Mouse (Mus musculus) kidney, postnatal 0 days (tissue): ENCODE data around the gene Sec14l2. TPM values are rescaled to one million over a fixed set of nuclear protein-coding genes. Genes with fewer than 3 reads are reported as not detected.

Source experiments
- ATAC-seq: fragments of 200-750 bp; cut with Nextera tagmentation; replicated peaks from 2 replicates; pipeline ENCODE4 v1.8.0; 2017; ENCODE audit warnings: low read depth, moderate number of reproducible peaks, moderate TSS enrichment, moderate library complexity; ENCODE audit not compliant: low FRiP score
- DNase-seq: peaks from one replicate; pipeline ENCODE4 v3.0.0-alpha.2; 2016; ENCODE audit warnings: low spot score
- H3K27ac ChIP-seq: fragments of 300-500 bp; sonication (generic); 2 replicates; pipeline ENCODE4 v1.5.1; 2014; ENCODE audit warnings: mild to moderate bottlenecking
- H3K27me3 ChIP-seq: fragments of 300-500 bp; sonication (generic); 2 replicates; pipeline ENCODE4 v1.6.1; 2014; ENCODE audit warnings: low read length, mixed read lengths; ENCODE audit not compliant: insufficient read depth
- H3K36me3 ChIP-seq: fragments of 300-500 bp; sonication (generic); 2 replicates; pipeline ENCODE4 v1.6.1; 2014; ENCODE audit warnings: low read length, mixed read lengths; ENCODE audit not compliant: insufficient read depth
- H3K4me1 ChIP-seq: fragments of 300-500 bp; sonication (generic); replicated peaks from 2 replicates; pipeline ENCODE4 v1.6.1; 2014; ENCODE audit warnings: antibody characterized with exemption, low read length, mixed read lengths; ENCODE audit not compliant: insufficient read depth
- H3K4me2 ChIP-seq: fragments of 300-500 bp; sonication (generic); 2 replicates; pipeline ENCODE4 v1.6.1; 2014; ENCODE audit warnings: mild to moderate bottlenecking, low read length, moderate library complexity, mixed read lengths
- H3K4me3 ChIP-seq: fragments of 300-500 bp; sonication (generic); replicated peaks from 2 replicates; pipeline ENCODE4 v1.5.1; 2014; ENCODE audit warnings: low read depth, low read length
- H3K9ac ChIP-seq: fragments of 300-500 bp; sonication (generic); 2 replicates; pipeline ENCODE4 v1.6.1; 2014; ENCODE audit warnings: low read depth, low read length
- H3K9me3 ChIP-seq: fragments of 300-500 bp; sonication (generic); replicated peaks from 2 replicates; pipeline ENCODE4 v1.6.1; 2016; ENCODE audit warnings: low read length, inconsistent platforms, mixed read lengths
- CTCF ChIP-seq: IDR thresholded peaks from 2 replicates; pipeline ENCODE4 v1.5.1; 2016; ENCODE audit warnings: antibody characterized with exemption, low read depth, mild to moderate bottlenecking, moderate library complexity
- WGBS: fragments of 180-500 bp; shearing (Covaris S2); extraction: QIAGEN DNeasy Blood & Tissue Kit; methylation state at CpG from one replicate; pipeline ENCODE4 v1.1.7; 2014; 5-methylcytosine and 5-hydroxymethylcytosine counted together
- polyA plus RNA-seq: library from polyadenylated mRNA; unstranded; fragments of >200 nt; fragmentation: Nextera tagmentation; extraction: Ambion mirVana; gene quantifications from 2 replicates; pipeline ENCODE4 v1.2.1, GENCODE M21; 2015

Sec14l2 gene
- polyA plus RNA-seq, 1 experiment from 2014 or later, result 1.3 TPM

GRCm38 (mm10) chr11:4064627-4065122 lies 58.5 kb downstream of the Sec14l2 start, which contains the start of gene Sec14l3:
Sec14l3 (plus strand) TSS chr11:4064841.
- H3K27me3 ChIP-seq, result no peaks in the 10 kb centered on the region
- ATAC-seq (no peak), DNase-seq (no peak)
- TF ChIP-seq CTCF, result no peak
- no peak within 1 kb of the TSS for H3K9ac ChIP-seq
- WGBS, result 60% methylated on average over 5 of the region's 5 CpGs
- H3K27ac ChIP-seq, result no peak within 1 kb of the TSS
- H3K4me3 ChIP-seq, result no peak within 1 kb of the TSS
- H3K9me3 ChIP-seq, result no peaks in the 10 kb centered on the region
- H3K36me3 ChIP-seq, result no peaks in the 10 kb centered on the region
- no peak within 1 kb of the TSS for H3K4me2 ChIP-seq
- H3K4me1 ChIP-seq, result no peaks in the 10 kb centered on the region

- no peaks in the 10 kb centered on the region for H3K27me3 ChIP-seq
- no peak overlapping the region for H3K4me2 ChIP-seq
- TF ChIP-seq CTCF, result no peak
- DNase-seq (no peak), ATAC-seq (no peak)
- no peaks in the 10 kb centered on the region for H3K9me3 ChIP-seq
- no peak overlapping the region for H3K9ac ChIP-seq
- no peaks in the 10 kb centered on the region for H3K4me1 ChIP-seq
- no peaks in the 10 kb centered on the region for H3K36me3 ChIP-seq
- 42% methylated on average over 6 of the region's 6 CpGs for WGBS
- H3K27ac ChIP-seq, result no peak overlapping the region
- H3K4me3 ChIP-seq, result no peak overlapping the region
These were observed 60.2 kb downstream of the Sec14l2 start for GRCm38 (mm10) chr11:4062981-4063380.

- Histone ChIP-seq H3K36me3 (no peaks in the 10 kb centered on the region), H3K4me3 (no peak overlapping the region), H3K27ac (no peak overlapping the region), H3K4me2 (no peak overlapping the region), H3K4me1 (no peaks in the 10 kb centered on the region), H3K9ac (no peak overlapping the region), H3K27me3 (no peaks in the 10 kb centered on the region), H3K9me3 (no peaks in the 10 kb centered on the region)
- WGBS, result 91% methylated on average over 4 of the region's 4 CpGs
- TF ChIP-seq CTCF, result no peak
- ATAC-seq (no peak), DNase-seq (no peak)
These were observed 60.7 kb downstream of the Sec14l2 start for GRCm38 (mm10) chr11:4062523-4062922.

- no peak for ATAC-seq
- no peak overlapping the region for H3K27ac ChIP-seq
- 56% methylated on average over 5 of the region's 5 CpGs for WGBS
- no peaks in the 10 kb centered on the region for H3K36me3 ChIP-seq
- no peak overlapping the region for H3K9ac ChIP-seq
- no peak overlapping the region for H3K4me2 ChIP-seq
- H3K9me3 ChIP-seq, result no peaks in the 10 kb centered on the region
- TF ChIP-seq CTCF, result no peak
- H3K4me3 ChIP-seq, result no peak overlapping the region
- H3K27me3 ChIP-seq, result no peaks in the 10 kb centered on the region
- H3K4me1 ChIP-seq, result no peaks in the 10 kb centered on the region
- no peak for DNase-seq
These were observed 62.2 kb downstream of the Sec14l2 start for GRCm38 (mm10) chr11:4060866-4061575.

GRCm38 (mm10) chr11:4053586-4053985 lies 69.6 kb downstream of the Sec14l2 start:
- 16% methylated on average over 5 of the region's 5 CpGs for WGBS
- ATAC-seq (peak; percentile 66; the same call in 1 of the 2 replicates), DNase-seq (peak; percentile 73)
- Histone ChIP-seq H3K4me3 (no peak overlapping the region), H3K27ac (no peak overlapping the region), H3K36me3 (no peaks in the 10 kb centered on the region), H3K9ac (no peak overlapping the region), H3K9me3 (no peaks in the 10 kb centered on the region), H3K27me3 (no peaks in the 10 kb centered on the region), H3K4me1 (no peaks in the 10 kb centered on the region), H3K4me2 (no peak overlapping the region)
- TF ChIP-seq CTCF, result peak; percentile 90

- DNase-seq, result no peak
- H3K27ac ChIP-seq, result no peak overlapping the region
- ATAC-seq, result no peak
- H3K36me3 ChIP-seq, result no peaks in the 10 kb centered on the region
- WGBS, result 84% methylated on average over 6 of the region's 6 CpGs
- H3K4me1 ChIP-seq, result no peaks in the 10 kb centered on the region
- TF ChIP-seq CTCF, result no peak
- no peak overlapping the region for H3K4me3 ChIP-seq
- H3K9me3 ChIP-seq, result no peaks in the 10 kb centered on the region
- H3K27me3 ChIP-seq, result no peaks in the 10 kb centered on the region
- no peak overlapping the region for H3K4me2 ChIP-seq
- no peak overlapping the region for H3K9ac ChIP-seq
These were observed 74.8 kb downstream of the Sec14l2 start for GRCm38 (mm10) chr11:4048438-4048837.
